Mouse (Mus musculus) small intestine, adult 2 months (tissue): ENCODE results near the gene Ncapd3. TPM values are rescaled to one million over a fixed set of nuclear protein-coding genes. Genes with fewer than 3 reads are reported as not detected.

ENCODE experiments used
- H3K27ac ChIP-seq: fragments of 200-500 bp; 2 replicates; pipeline ENCODE4 v1.5.1; 2012; ENCODE audit warnings: low read depth, low read length, control low read depth, inconsistent platforms; ENCODE audit not compliant: insufficient read depth
- H3K27me3 ChIP-seq: fragments of 200-500 bp; 2 replicates; pipeline ENCODE4 v1.6.1; 2012; ENCODE audit warnings: mild to moderate bottlenecking, moderate library complexity, low read length, inconsistent platforms; ENCODE audit not compliant: control insufficient read depth, insufficient read depth
- H3K36me3 ChIP-seq: fragments of 200-500 bp; 2 replicates; pipeline ENCODE4 v1.6.1; 2012; ENCODE audit warnings: mild to moderate bottlenecking, low read length, control low read depth, inconsistent platforms; ENCODE audit not compliant: control insufficient read depth, insufficient read depth
- H3K4me1 ChIP-seq: fragments of 200-500 bp; 2 replicates; pipeline ENCODE4 v1.6.1; 2012; ENCODE audit warnings: low read length, inconsistent platforms, mixed read lengths; ENCODE audit not compliant: control insufficient read depth, insufficient read depth, insufficient read length
- H3K4me3 ChIP-seq: fragments of 200-500 bp; 2 replicates; pipeline ENCODE4 v1.5.1; 2012; ENCODE audit warnings: low read depth, mild to moderate bottlenecking, control low read depth, inconsistent platforms, low read length, moderate library complexity
- CTCF ChIP-seq: fragments of 200-500 bp; IDR thresholded peaks from 2 replicates; pipeline ENCODE4 v1.5.1; 2012; ENCODE audit warnings: low read depth, mild to moderate bottlenecking, control low read depth, inconsistent platforms, low read length, moderate library complexity, mixed read lengths; ENCODE audit not compliant: insufficient replicate concordance, insufficient read length; ENCODE audit errors: extremely low read depth
- POLR2A ChIP-seq: fragments of 200-500 bp; IDR thresholded peaks from 2 replicates; pipeline ENCODE4 v1.6.1; 2012; ENCODE audit warnings: low read depth, mild to moderate bottlenecking, control low read depth, inconsistent platforms, low read length, moderate library complexity
- WGBS: fragments of 180-500 bp; shearing (Covaris S2); methylation state at CpG from one replicate; pipeline ENCODE4 v1.1.7; 2018; 5-methylcytosine and 5-hydroxymethylcytosine counted together
- polyA plus RNA-seq: library from polyadenylated mRNA; depleted of rRNA; stranded (reverse); fragments of >200 nt; gene quantifications from 2 replicates; pipeline ENCODE4 v1.2.3, GENCODE M21; 2012

Gene Ncapd3
- polyA plus RNA-seq, 1 experiment = 13.2 TPM

DNA sequence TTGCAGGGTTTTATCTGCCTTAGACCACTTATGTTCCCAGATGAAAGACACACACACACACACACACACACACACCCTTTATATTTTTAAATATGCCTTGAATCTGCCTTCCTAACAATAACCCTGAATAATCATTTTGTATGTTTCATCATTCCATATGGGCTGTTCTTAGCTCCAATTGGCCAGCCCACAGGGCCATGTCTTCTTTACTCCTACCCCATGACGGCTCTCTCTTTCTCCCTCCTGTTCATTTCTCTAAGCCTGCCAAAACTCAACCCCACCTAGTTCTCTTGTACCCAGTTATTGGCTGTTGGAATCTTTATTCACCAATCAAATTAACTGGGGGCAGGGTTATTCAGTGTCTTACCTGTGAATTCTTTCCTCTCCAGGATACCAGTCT lies 60.2 kb downstream of the Ncapd3 start:
- peaks cover 47% of the 10 kb centered on the region for H3K36me3 ChIP-seq
- no peak for TF ChIP-seq POLR2A
- no peak for TF ChIP-seq CTCF
- H3K4me1 ChIP-seq = no peaks in the 10 kb centered on the region
- 95% methylated on average over 1 of the region's 1 CpGs for WGBS
- no peak overlapping the region for H3K4me3 ChIP-seq
- no peak overlapping the region for H3K27ac ChIP-seq
- H3K27me3 ChIP-seq = no peaks in the 10 kb centered on the region

DNA sequence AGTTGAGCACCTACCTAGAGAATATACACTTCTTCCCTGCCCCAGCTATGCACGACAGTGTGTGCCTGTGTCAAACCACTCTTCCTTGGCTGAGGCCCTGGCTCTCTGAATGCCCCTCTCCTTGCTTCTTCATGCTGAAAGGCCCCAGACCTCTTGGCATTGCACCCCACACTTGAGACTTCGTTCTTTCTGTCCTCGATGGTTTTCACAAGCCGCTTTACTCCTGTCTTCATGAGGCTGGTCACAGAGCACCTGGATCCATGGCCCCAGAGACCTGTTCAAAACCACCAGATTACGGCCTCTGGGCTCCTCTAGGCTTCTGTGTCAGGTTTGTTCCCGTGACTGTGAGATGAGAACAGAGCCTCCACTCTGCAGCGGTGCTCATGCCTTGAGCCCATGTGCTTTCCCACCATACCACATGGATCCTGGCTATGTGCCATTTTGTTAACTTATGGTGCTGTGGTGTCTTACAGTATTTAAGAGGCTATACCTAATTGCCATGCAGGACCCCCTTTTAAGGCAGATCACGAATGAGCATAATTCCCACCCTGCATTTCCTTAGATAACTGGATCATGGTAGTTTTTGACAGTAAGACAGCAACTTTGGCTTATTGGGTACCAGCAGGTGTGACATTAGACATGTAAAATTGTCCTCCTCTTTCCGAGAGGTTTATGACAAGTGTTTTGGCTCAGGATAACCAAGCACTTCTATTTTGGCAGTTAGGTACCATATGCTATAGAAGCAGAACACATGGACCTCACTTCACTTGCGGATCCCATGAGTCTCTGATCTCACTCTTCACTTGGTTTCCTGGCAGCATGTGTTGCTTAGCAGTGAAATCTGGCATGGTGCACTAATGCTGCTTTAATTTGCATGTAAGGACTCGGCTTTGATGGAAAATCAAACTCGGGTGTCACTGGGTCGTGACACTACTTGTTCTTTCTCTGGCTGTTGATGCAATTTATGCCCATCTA lies 61.1 kb downstream of the Ncapd3 start:
- Histone ChIP-seq H3K27ac (no peak overlapping the region), H3K27me3 (no peaks in the 10 kb centered on the region), H3K4me1 (no peaks in the 10 kb centered on the region), H3K4me3 (no peak overlapping the region), H3K36me3 (peaks cover 52% of the 10 kb centered on the region)
- TF ChIP-seq POLR2A (no peak), CTCF (no peak)
- 91% methylated on average over 13 of the region's 13 CpGs for WGBS

DNA sequence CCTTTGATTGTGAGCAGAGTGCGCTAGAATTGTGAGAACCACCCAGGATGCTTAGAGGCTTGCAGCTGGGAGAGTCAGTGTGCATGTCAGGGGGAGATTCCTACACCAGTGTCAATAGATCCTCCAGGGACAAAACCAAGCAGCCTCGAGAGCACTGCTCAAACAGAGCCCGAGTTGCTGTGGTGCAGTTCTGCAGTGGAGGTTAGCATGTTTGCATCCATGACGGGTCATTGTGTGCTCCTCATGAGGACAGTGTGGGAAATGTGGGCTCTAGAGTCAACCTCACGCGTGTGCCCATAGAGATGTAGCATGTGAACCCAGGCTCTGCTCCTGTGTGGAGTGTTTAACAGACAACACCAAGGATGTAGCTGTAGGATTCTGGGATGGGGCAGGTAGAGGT lies 62.9 kb downstream of the Ncapd3 start:
- Histone ChIP-seq H3K27me3 (no peaks in the 10 kb centered on the region), H3K4me3 (no peak overlapping the region), H3K27ac (no peak overlapping the region), H3K36me3 (peaks cover 47% of the 10 kb centered on the region), H3K4me1 (no peaks in the 10 kb centered on the region)
- WGBS = 94% methylated on average over 6 of the region's 6 CpGs
- TF ChIP-seq POLR2A = no peak
- TF ChIP-seq CTCF = no peak

DNA sequence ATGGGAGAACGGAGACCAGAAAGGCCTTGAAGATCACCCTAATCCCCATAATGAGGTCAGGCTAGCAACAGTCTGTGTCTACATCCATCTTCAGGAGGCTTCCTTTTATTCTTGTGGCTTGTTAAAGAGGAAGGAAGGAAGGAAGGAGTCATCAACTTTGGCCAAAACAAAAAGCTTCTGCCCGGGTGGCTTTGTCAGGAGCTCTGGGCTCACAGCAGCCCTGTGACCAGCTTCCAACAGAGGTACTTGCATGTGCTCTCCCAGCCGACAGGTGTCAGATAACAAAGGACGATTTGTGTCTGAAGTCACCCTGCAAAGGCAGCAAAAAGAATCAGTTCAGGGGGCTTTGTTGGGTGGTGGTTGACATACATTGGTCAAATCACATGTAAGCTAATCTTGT lies 68.1 kb downstream of the Ncapd3 start:
- 65% methylated on average over 4 of the region's 4 CpGs for WGBS
- no peaks in the 10 kb centered on the region for H3K27me3 ChIP-seq
- no peak overlapping the region for H3K27ac ChIP-seq
- H3K4me3 ChIP-seq = no peak overlapping the region
- H3K36me3 ChIP-seq = peaks cover 22% of the 10 kb centered on the region
- H3K4me1 ChIP-seq = no peaks in the 10 kb centered on the region
- TF ChIP-seq CTCF (no peak), POLR2A (no peak)

DNA sequence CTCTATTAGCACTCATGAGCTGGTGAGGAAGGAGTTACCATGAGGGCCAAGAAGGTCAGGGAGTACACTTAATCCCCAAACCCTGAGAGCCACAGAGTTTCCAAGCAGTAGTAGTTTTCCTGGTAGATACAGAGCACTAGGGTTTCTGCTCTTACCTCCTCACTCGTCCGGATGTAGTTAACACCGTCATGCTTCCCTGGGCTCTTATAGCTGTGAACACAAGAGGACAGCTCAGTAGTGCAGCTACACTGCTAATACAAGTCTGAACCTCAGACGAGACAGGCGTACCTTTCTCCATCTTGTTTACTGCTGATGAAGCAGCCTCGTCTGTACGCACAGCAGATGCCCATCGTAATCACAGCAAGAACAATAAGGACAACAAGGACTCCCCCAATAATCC lies 68.6 kb downstream of the Ncapd3 start:
- TF ChIP-seq CTCF = no peak
- Histone ChIP-seq H3K4me1 (no peaks in the 10 kb centered on the region), H3K27ac (no peak overlapping the region), H3K36me3 (peaks cover 21% of the 10 kb centered on the region), H3K27me3 (no peaks in the 10 kb centered on the region), H3K4me3 (no peak overlapping the region)
- WGBS = 89% methylated on average over 8 of the region's 8 CpGs

DNA sequence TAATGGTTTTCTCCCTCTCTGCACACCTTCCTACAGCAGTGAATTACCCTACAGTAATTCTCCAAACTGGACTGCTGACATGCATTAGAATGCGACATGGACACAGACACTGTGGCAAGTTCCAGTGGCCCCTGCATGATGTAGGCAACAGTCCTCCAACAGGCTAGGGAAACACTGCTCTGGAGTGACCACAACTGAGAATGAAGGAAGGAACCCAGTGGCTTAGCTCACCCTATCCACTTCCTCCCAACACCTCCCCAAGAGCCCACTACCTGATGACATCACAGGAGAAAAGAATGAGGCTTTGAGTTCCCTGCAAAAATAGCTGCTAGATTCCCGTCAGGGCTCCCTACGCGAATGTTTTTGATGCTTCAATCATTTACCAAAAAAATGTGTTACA lies 69.5 kb downstream of the Ncapd3 start:
- Histone ChIP-seq H3K27ac (no peak overlapping the region), H3K27me3 (no peaks in the 10 kb centered on the region), H3K4me1 (no peaks in the 10 kb centered on the region), H3K4me3 (no peak overlapping the region), H3K36me3 (peaks cover 13% of the 10 kb centered on the region)
- TF ChIP-seq CTCF (no peak), POLR2A (no peak)
- 79% methylated on average over 4 of the region's 4 CpGs for WGBS

DNA sequence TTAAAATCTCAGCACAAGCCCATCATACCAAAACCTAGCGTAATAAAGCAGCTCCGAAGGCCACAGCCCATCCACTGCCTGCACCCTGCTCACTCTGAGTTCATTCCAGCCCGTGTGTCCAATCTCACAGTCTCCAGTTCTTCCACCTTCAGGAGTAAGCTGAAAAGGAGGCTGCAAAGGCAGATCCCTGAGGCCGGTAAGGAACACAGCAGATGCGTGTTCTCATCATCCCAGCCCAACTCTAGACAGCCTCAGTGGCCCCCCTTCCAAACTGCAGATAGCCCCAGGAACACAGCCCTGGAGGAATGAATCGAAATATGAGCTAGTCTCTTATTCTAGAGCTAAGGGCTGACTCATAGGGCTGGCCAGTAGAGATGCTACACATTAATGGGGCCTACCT lies 71.5 kb downstream of the Ncapd3 start:
- WGBS = 88% methylated on average over 6 of the region's 6 CpGs

More for the DNA sequence above, 71.5 kb downstream of the Ncapd3 start:
- TF ChIP-seq POLR2A (no peak), CTCF (no peak)
- H3K27ac ChIP-seq = no peak overlapping the region
- H3K4me1 ChIP-seq = no peaks in the 10 kb centered on the region
- peaks cover 6% of the 10 kb centered on the region for H3K36me3 ChIP-seq
- no peaks in the 10 kb centered on the region for H3K27me3 ChIP-seq
- H3K4me3 ChIP-seq = no peak overlapping the region
